Mouse (Mus musculus) kidney, adult 2 months (tissue): ENCODE data around the gene Aldh1a7.

Source experiments
- CTCF ChIP-seq: fragments of 200-500 bp; conservative IDR thresholded peaks from 2 replicates; pipeline ENCODE4 v1.5.1; 2011; ENCODE audit warnings: low read depth, mild to moderate bottlenecking, control low read depth, low read length, moderate library complexity, mixed read lengths; ENCODE audit not compliant: insufficient read depth, insufficient read length
- POLR2A ChIP-seq: fragments of 200-500 bp; IDR thresholded peaks from one replicate; pipeline ENCODE4 v1.6.1; 2011; ENCODE audit warnings: low read depth, low read length, control low read depth

DNA sequence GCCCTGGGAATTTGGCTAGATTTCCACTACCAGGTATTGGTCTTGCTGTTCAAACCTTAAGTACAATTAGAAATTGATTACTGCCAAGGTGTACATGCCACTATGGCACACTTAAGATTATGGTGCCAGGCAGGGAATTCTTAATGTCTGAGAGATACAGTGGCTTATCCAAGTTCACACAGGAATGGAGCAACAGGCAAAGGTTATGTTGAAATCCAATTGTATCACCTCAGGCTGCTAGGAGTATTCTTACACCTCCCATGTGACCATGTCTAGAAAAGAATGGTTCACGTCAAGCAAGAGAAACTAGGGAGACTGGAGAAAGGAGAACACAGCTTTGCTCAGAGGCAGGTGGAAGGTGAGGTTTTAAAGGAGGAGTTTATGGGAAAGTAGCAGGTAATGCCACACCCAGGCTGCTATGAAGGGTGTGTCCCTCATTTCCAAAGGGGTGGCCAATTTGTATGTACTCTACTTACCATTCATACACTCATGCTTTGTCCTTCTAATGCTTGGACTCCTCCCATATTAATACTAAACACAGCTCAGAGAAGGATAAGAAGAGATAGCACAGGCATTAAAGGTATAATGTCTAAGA is 74.2 kb downstream of the Aldh1a7 start:
- no peak for TF ChIP-seq CTCF
- TF ChIP-seq POLR2A = no peak
